Mouse (Mus musculus) ovary, adult 18-20 months (tissue): ENCODE results near the gene Fam71e1.

Experiments used
- DNase-seq: peaks from one replicate; pipeline ENCODE4 v3.0.0; 2022; ENCODE audit warnings: low spot score, mixed read lengths

Gene Fam71e1

GRCm38 (mm10) chr7:44471880-44472557 is 24.4 kb upstream of the Fam71e1 start:
- no peak for DNase-seq

GRCm38 (mm10) chr7:44472558-44472885 is 23.9 kb upstream of the Fam71e1 start:
- DNase-seq, result no peak

DNA sequence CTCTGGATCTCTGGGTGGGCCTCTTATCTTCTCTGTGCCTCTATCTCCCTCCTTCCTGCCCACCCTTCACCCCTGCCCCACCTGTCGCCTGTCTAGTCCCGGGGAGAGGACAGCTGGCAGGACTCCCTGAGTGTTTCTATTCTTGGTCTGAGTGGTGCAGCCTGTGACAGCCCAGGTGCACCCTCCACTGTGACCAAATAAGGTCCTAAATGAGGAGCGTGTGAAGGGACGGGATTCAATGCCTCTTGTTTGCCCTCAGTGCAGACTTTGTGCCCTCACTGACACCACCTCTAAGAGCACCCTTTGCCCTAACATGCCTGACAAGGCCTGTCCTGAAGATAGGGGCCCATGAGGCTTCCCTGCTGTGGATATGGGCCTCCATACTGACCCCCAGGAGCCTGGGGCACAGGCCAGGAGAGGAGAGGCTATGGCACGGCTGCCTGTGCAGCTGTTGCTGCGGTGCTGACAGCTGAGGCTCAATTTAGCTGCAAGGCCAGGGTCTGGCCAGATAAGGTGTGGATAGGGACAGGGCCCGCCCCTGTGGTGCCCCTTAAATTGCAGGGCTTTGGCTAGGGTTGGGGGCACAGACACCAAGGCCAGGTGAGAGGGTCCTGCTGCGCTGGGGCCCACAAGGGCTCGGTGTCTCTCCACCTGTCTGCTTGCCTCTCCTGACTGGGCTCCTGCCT is 23.3 kb upstream of the Fam71e1 start:
- DNase-seq, result no peak

DNA sequence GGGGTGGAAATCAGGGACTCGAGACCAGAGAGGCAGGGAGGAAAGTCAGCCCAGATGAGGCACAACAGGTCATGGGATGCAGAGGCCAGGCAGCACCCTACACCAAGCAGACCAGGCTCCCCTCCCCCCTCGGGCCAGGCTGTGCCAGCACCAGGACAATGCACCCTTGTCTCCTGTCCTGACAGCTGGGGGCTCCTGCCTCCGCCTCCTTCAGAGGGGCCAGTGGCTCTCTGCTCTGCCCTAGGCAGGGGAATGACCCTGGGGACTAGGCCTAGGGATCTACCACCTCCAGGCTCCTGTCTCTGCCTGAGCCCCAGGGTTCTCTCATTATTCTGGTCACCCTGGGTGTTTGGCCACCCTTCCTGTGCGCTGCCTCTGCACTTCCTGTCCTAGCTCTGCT is 22.0 kb upstream of the Fam71e1 start:
- no peak for DNase-seq

DNA sequence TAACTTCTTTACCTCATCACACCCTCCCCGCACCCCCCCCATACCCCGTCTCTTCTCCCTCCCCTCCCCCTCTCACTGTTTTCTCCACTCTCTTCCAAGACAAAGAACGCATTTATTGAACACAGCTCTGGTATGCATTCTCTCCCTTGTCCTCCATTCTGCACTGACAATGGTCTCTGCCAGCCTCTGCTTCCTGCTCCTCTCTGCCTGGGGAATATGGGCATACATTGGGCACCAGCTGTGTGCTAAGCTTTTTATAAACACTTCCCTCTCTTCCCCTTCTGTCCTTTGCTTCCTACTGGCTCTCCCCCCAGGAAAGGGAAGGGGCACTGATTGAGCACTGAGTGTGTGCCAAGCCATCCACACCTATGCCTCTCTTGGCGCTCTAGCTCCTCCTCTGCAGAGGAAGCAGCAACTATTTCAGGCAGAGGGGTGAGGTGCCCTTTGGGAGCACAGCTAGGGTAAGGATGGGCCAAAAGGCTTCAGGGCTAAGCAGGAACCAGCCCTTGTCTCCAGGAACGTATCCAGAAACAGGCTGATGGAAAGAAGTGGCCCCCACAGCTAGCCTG is 21.3 kb upstream of the Fam71e1 start:
- DNase-seq, result no peak

GRCm38 (mm10) chr7:44482836-44483435 is 13.4 kb upstream of the Fam71e1 start:
- no peak for DNase-seq

GRCm38 (mm10) chr7:44484109-44484508 is 12.3 kb upstream of the Fam71e1 start:
- no peak for DNase-seq

- no peak for DNase-seq
These were observed 11.4 kb upstream of the Fam71e1 start for GRCm38 (mm10) chr7:44484841-44485571.

DNA sequence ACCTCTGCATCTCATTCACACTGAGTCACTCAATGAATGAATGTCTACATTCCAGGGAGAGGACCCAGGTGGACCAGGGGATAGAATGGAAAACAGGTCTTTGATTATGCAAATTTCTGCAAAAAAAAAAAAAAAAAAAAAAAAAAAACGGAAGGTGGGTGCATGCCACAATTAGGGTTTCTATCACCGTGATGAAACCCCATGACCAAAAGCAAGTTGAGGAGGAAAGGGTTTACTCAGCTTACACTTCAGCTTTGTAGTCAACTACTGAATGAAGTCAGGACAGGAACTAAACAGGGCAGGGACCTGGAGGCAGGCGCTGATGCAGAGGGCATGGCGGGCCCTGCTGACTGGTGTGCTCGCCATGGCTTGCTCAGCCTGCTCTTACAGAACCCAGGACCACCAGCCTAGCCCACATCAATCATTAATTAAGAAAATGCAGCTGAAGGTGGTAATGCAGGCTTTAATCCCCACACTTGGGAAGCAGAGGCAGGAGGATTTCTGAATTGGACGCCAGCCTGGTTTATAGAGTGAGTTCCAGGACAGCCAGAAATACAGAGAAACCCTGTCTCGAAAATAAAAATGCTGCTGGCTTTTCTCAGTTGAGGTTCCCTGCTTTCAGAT is 10.7 kb upstream of the Fam71e1 start:
- no peak for DNase-seq

DNA sequence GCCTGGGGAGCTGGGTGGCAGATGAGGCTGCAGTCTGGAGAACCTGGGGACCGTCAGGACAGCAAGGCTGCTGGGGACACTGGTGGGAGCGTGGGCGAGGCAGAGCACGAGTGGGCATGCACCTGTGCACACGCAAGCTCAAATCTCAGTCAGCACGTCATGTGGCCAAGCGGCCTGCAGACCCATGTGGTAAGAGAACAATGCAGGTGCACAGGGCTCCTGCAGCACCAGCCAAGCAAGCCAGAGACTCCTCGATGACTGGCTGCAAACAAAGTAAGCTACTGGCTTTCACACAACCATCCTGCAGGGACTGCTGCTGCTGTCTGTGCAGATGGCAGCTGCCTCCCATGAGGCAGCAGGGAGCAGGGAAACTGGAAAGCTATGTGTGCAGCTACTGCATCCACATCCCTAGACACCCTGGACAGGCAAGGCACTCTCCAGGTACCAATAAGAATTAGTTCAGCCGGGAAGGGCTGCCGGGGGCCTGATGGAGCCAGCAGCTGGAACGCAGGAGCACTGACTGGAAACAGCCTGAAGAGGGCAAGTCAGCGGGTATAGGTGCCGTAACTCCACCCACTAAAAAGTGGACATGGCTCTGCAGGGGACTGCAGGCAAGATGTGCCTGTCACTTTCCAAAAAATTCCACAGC is 9.3 kb upstream of the Fam71e1 start:
- DNase-seq, result no peak

DNA sequence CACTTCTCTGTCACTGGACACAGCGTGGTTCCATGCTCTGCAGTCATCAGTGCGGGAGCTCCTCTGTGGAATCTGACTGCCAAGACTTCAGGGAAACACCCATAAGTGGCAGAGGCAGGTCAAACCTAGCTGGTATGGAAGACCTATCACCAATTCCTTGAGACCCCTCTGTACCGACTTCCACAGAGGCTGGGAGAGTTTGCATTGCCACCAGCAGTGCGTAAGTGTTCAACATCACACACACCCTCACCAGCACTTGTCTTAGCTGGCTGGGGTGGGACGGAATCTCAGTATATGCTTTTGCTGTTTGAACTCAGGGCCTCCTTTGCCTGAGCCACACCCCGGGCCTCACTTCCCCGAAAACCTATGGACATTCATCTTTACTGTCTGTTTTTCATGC is 8.4 kb upstream of the Fam71e1 start:
- DNase-seq, result no peak

- no peak for DNase-seq
These were observed 7.8 kb upstream of the Fam71e1 start for GRCm38 (mm10) chr7:44488545-44488944.

DNA sequence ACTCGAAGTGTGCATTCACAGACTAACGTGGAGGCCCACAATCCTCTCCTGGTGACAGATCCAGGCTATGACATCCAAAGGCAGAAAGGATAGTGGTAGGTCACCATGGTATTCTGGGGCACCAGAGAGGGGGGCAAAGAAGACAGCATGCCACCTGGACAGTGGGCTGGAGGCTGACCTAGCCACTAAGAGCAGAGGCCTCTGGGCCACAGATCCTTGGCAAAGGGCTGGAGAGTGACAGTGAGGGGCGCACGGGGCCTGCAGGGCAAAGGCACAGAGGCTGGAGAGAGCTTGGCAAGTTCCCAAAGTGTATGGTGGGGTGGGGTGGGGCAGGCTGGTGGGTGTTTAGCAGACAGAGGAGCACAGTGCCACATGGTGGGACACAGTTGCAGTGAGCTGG is 6.1 kb upstream of the Fam71e1 start:
- no peak for DNase-seq

DNA sequence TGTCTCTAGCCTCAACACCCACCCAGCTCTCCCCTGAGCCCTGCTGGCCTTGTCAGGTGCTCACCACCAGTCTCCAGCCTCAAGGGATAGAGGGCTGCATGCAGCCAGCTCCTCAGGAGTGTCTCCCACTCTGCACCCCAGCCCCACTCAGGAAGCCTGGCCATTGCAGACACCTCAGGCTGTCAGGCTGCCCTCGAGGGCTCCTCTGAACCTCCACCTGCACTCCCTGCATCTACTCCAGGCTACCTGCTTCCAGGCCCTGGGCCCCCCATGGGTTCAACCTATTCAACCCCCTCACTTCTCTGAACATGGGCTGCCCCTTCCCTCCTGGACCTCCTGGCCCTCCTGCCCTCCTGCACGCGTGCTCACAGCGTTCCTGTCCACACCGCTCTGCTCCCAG is 5.0 kb upstream of the Fam71e1 start:
- DNase-seq, result no peak

- DNase-seq, result no peak
These were observed 4.1 kb upstream of the Fam71e1 start for GRCm38 (mm10) chr7:44492166-44492826.

DNA sequence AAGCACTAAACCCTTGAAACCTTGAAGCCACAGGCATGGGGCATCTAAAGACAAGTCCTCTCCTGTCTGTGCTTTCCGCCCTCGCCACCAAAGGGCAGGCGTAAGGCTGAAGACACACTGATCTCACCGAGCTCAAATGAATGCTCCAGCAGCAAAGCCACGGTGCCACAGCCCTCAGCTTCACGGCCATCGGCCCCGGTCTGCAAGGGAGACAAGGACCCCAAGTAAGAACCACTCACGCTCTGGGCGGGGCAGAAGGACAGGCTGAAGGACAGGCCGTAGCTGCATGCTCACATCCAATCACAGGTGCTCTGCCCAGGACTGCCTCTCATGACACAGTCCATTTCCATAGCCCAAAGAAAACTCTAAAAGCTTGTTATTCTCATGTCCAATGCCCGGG is 1.7 kb upstream of the Fam71e1 start:
- no peak for DNase-seq

DNA sequence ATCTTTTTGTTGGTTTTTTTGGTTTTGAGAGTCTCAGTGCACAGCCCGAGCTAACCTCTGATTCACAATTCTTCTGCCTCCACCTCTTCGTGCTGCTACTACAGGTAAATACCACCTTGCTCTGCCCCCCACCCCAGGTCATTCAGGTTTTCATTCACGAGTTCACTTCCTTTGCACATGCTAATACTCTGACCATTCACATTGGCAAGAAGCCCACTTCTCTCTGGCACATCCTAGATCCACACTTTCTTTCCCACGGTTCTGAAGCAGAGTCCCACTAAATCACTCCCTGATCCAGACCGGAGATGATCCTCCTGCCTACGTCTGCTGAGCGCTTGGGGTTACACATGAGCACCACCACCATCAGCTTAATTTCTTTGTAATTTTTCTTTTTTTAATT is 1.3 kb upstream of the Fam71e1 start:
- DNase-seq, result no peak

DNA sequence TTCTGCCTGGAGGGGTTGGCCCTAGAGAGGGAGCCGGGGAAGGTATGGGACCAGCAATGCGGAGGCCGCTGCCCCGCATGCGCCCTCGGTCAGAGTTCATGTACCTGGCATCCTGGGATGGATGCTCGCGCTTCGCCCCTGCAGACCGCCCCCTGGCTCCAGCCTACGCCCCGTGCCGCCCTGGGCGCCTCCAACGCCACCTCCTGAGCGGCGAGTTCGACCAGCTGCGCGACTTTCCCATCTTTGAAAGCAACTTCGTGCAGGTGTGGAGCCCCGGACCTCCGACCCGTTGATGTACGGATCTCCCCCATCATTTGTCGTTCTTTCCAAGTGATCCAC is 359 bp downstream of the Fam71e1 start:
- DNase-seq, result no peak

GRCm38 (mm10) chr7:44497361-44498055 is 1.1 kb downstream of the Fam71e1 start:
- DNase-seq, result no peak

GRCm38 (mm10) chr7:44498922-44499321 is 2.5 kb downstream of the Fam71e1 start:
- no peak for DNase-seq

DNA sequence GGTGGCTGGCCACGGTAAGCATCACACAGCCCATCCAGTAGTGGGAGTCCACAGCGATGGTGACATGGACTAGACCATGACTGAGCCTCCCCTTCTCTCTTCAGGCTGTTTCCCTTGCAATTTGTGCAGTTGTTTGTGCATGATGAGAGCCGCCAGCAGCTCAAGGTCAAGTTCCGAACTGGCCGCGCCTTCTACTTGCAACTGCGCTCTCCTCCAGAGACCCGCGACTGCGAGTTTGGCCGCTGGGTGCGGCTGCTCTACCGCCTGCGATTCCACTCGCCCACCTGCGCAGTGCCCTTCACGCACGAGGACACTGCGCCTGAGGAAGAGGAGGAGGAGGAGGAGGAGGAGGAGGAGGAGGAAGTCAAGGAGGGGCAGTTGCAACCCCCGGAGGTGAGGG is 3.7 kb downstream of the Fam71e1 start:
- no peak for DNase-seq
